Comparison of ENCODE assay signal across 12 mouse cellular contexts in genomic region chr5:84848765-84849164, GRCm38 (mm10).
DNase-seq lines count a peak whose midpoint lies in the region; ATAC-seq lines count a peak whose summit lies in the region.
"Had no signal": no experiment of that assay in that cellular context is flagged by ENCODE, and none has a peak within 500 bp of the region (broad histone marks: within the 10 kb centered on the region; RNA-seq: fewer than 3 reads in every experiment).

No protein-coding gene starts in this region.

- no peak overlapping the region for H3K9ac ChIP-seq in midbrain, embryonic 14.5 days (replicated peaks; ENCODE audit: low read length)
- H3K9ac ChIP-seq: limb, embryonic 15.5 days had no signal

- ATAC-seq in midbrain, embryonic 14.5 days (ENCODE audit: low FRiP score, low TSS enrichment): peak; percentile 93

- no peaks in the 10 kb centered on the region for H3K4me1 ChIP-seq in midbrain, embryonic 14.5 days (ENCODE audit: control insufficient read depth, insufficient read depth, low read length)
- H3K4me1 ChIP-seq: limb, embryonic 15.5 days had no signal

- H3K9me3 ChIP-seq in midbrain, embryonic 14.5 days (ENCODE audit: control insufficient read depth, low read length): no peaks in the 10 kb centered on the region
- H3K9me3 ChIP-seq: limb, embryonic 15.5 days had no signal

- no peak overlapping the region for H3K4me3 ChIP-seq in midbrain, embryonic 14.5 days (replicated peaks; ENCODE audit: low read depth, low read length)
- H3K4me3 ChIP-seq: limb, embryonic 15.5 days had no signal

- WGBS in midbrain, embryonic 14.5 days: 8% methylated on average over 2 of the region's 2 CpGs

- no peak overlapping the region for H3K27ac ChIP-seq in midbrain, embryonic 14.5 days (replicated peaks; ENCODE audit: low read depth, low read length)
- H3K27ac ChIP-seq: limb, embryonic 15.5 days had no signal

- no peaks in the 10 kb centered on the region for H3K27me3 ChIP-seq in midbrain, embryonic 14.5 days (ENCODE audit: control insufficient read depth, insufficient read depth, low read length)
- H3K27me3 ChIP-seq: limb, embryonic 15.5 days had no signal

- H3K36me3 ChIP-seq in midbrain, embryonic 14.5 days (ENCODE audit: control insufficient read depth, insufficient read depth, low read length): no peaks in the 10 kb centered on the region
- H3K36me3 ChIP-seq: limb, embryonic 15.5 days had no signal

- DNase-seq in left cerebral cortex, adult 11 months (ENCODE audit: low spot score): peak; percentile 1
- DNase-seq in left cerebral cortex, adult 8-10 months (ENCODE audit: low spot score in 2 of 2): no peak
- DNase-seq in frontal cortex, postnatal 36 days (ENCODE audit: low spot score in 2 of 2): peak; percentile 25 to 36
- DNase-seq in midbrain, embryonic 14.5 days: peak; percentile 76
- DNase-seq in telencephalon, adult 2 months (ENCODE audit: low read depth, low spot score): peak; percentile 48
- DNase-seq in lung, adult 18-20 months: no peak
- no peak for DNase-seq in testis, postnatal 14 days (ENCODE audit: low spot score)
- no peak for DNase-seq in kidney, postnatal 14 days
- DNase-seq: gastrocnemius, postnatal 14 days; kidney, postnatal 4 days; lung, postnatal 14 days had no signal

- no peak overlapping the region for H3K4me2 ChIP-seq in midbrain, embryonic 14.5 days (ENCODE audit: low read length)
- H3K4me2 ChIP-seq: limb, embryonic 15.5 days had no signal

Comparison
In these comparisons a context has a peak if more than half of its experiments do, and no peak if none do; other contexts are left out.
1. DNase-seq: peak in left cerebral cortex, adult 11 months (single experiment), frontal cortex, postnatal 36 days (2 of 2), midbrain, embryonic 14.5 days (single experiment) and telencephalon, adult 2 months (single experiment); none in left cerebral cortex, adult 8-10 months (0 of 2), lung, adult 18-20 months (0 of 2), testis, postnatal 14 days (single experiment) and kidney, postnatal 14 days (single experiment).